Mouse (Mus musculus) megakaryocyte, embryonic 14.5 days (primary cell): ENCODE results near the gene Vps45. TPM values are rescaled to one million over a fixed set of nuclear protein-coding genes. Genes with fewer than 3 reads are reported as not detected.

Experiments used
- H3K27me3 ChIP-seq: replicated peaks from 2 replicates; pipeline ENCODE3; 2012; ENCODE audit warnings: inconsistent platforms
- H3K36me3 ChIP-seq: replicated peaks from 2 replicates; pipeline ENCODE3; 2012; ENCODE audit warnings: low read length, inconsistent platforms, mixed read lengths
- H3K4me1 ChIP-seq: 2 replicates; pipeline ENCODE4 v1.6.1; 2012; ENCODE audit warnings: inconsistent platforms
- H3K4me3 ChIP-seq: replicated peaks from 2 replicates; pipeline ENCODE3; 2012; ENCODE audit warnings: moderate library complexity, mild to moderate bottlenecking, inconsistent platforms
- H3K9me3 ChIP-seq: 2 replicates; pipeline ENCODE4 v1.6.1; 2012; ENCODE audit warnings: inconsistent platforms
- FLI1 ChIP-seq: IDR thresholded peaks from 2 replicates; pipeline ENCODE4 v1.6.1; 2012; ENCODE audit warnings: low read length, inconsistent platforms, mixed read lengths
- GATA1 ChIP-seq: IDR thresholded peaks from 3 replicates; pipeline ENCODE4 v1.6.1; 2012; ENCODE audit warnings: mixed read lengths, low read length, inconsistent platforms, borderline replicate concordance
- polyA plus RNA-seq: library from polyadenylated mRNA; stranded (reverse); fragments of >175 nt; gene quantifications from 2 replicates; pipeline ENCODE4 v1.2.3, GENCODE M21; 2012; ENCODE audit warnings: low replicate concordance; ENCODE audit not compliant: insufficient read depth

The Vps45 gene
- polyA plus RNA-seq, 1 experiment, result 19.4 TPM

- TF ChIP-seq FLI1 (no peak), GATA1 (no peak)
- H3K27me3 ChIP-seq, result peaks cover 2% of the 10 kb centered on the region
- H3K4me1 ChIP-seq, result peaks cover 37% of the 10 kb centered on the region
- no peak overlapping the region for H3K4me3 ChIP-seq
- no peaks in the 10 kb centered on the region for H3K9me3 ChIP-seq
- H3K36me3 ChIP-seq, result no peaks in the 10 kb centered on the region
These were observed 35.2 kb upstream of the Vps45 start for GRCm38 (mm10) chr3:96093509-96093908.

GRCm38 (mm10) chr3:96091966-96092365, 33.7 kb upstream of the Vps45 start:
- no peaks in the 10 kb centered on the region for H3K9me3 ChIP-seq
- H3K4me3 ChIP-seq, result no peak overlapping the region
- peaks cover 43% of the 10 kb centered on the region for H3K4me1 ChIP-seq
- TF ChIP-seq FLI1 (no peak), GATA1 (no peak)
- peaks cover 2% of the 10 kb centered on the region for H3K27me3 ChIP-seq
- no peaks in the 10 kb centered on the region for H3K36me3 ChIP-seq

GRCm38 (mm10) chr3:96091146-96091545, 32.9 kb upstream of the Vps45 start:
- peaks cover 51% of the 10 kb centered on the region for H3K4me1 ChIP-seq
- no peaks in the 10 kb centered on the region for H3K9me3 ChIP-seq
- peaks cover 2% of the 10 kb centered on the region for H3K27me3 ChIP-seq
- no peak for TF ChIP-seq GATA1
- TF ChIP-seq FLI1, result no peak
- no peaks in the 10 kb centered on the region for H3K36me3 ChIP-seq
- H3K4me3 ChIP-seq, result no peak overlapping the region

- Histone ChIP-seq H3K4me1 (peaks cover 60% of the 10 kb centered on the region), H3K9me3 (no peaks in the 10 kb centered on the region), H3K27me3 (peaks cover 2% of the 10 kb centered on the region), H3K36me3 (no peaks in the 10 kb centered on the region), H3K4me3 (no peak overlapping the region)
- no peak for TF ChIP-seq FLI1
These were observed 31.7 kb upstream of the Vps45 start for GRCm38 (mm10) chr3:96089882-96090489.

GRCm38 (mm10) chr3:96087801-96088200, 29.5 kb upstream of the Vps45 start:
- H3K27me3 ChIP-seq, result no peaks in the 10 kb centered on the region
- peaks cover 3% of the 10 kb centered on the region for H3K36me3 ChIP-seq
- TF ChIP-seq GATA1 (no peak), FLI1 (no peak)
- peaks cover 73% of the 10 kb centered on the region for H3K4me1 ChIP-seq
- H3K4me3 ChIP-seq, result peak overlapping the region; percentile 47
- no peaks in the 10 kb centered on the region for H3K9me3 ChIP-seq

- H3K27me3 ChIP-seq, result no peaks in the 10 kb centered on the region
- peaks cover 3% of the 10 kb centered on the region for H3K36me3 ChIP-seq
- H3K4me1 ChIP-seq, result peaks cover 79% of the 10 kb centered on the region
- H3K9me3 ChIP-seq, result no peaks in the 10 kb centered on the region
- H3K4me3 ChIP-seq, result no peak overlapping the region
- no peak for TF ChIP-seq GATA1
- no peak for TF ChIP-seq FLI1
These were observed 29.0 kb upstream of the Vps45 start for GRCm38 (mm10) chr3:96087219-96087618.

- TF ChIP-seq FLI1, result no peak
- no peak for TF ChIP-seq GATA1
- peaks cover 91% of the 10 kb centered on the region for H3K4me1 ChIP-seq
- H3K4me3 ChIP-seq, result no peak overlapping the region
- H3K27me3 ChIP-seq, result no peaks in the 10 kb centered on the region
- peaks cover 3% of the 10 kb centered on the region for H3K36me3 ChIP-seq
- H3K9me3 ChIP-seq, result no peaks in the 10 kb centered on the region
These were observed 26.0 kb upstream of the Vps45 start for GRCm38 (mm10) chr3:96084146-96084755.

- H3K4me3 ChIP-seq, result peak overlapping the region; percentile 59
- TF ChIP-seq GATA1, result no peak
- TF ChIP-seq FLI1, result no peak
- H3K9me3 ChIP-seq, result no peaks in the 10 kb centered on the region
- no peaks in the 10 kb centered on the region for H3K27me3 ChIP-seq
- peaks cover 3% of the 10 kb centered on the region for H3K36me3 ChIP-seq
- peaks cover 94% of the 10 kb centered on the region for H3K4me1 ChIP-seq
These were observed 24.6 kb upstream of the Vps45 start for GRCm38 (mm10) chr3:96082714-96083508.

- Histone ChIP-seq H3K9me3 (no peaks in the 10 kb centered on the region), H3K4me3 (peak overlapping the region; percentile 54), H3K36me3 (peaks cover 3% of the 10 kb centered on the region), H3K27me3 (no peaks in the 10 kb centered on the region), H3K4me1 (peaks cover 93% of the 10 kb centered on the region)
- TF ChIP-seq FLI1 (no peak), GATA1 (no peak)
These were observed 23.8 kb upstream of the Vps45 start for GRCm38 (mm10) chr3:96082100-96082499.

GRCm38 (mm10) chr3:96081650-96082049, 23.4 kb upstream of the Vps45 start:
- Histone ChIP-seq H3K4me3 (peak overlapping the region; percentile 38), H3K27me3 (no peaks in the 10 kb centered on the region), H3K36me3 (peaks cover 3% of the 10 kb centered on the region), H3K4me1 (peaks cover 93% of the 10 kb centered on the region), H3K9me3 (no peaks in the 10 kb centered on the region)
- TF ChIP-seq FLI1, result no peak
- no peak for TF ChIP-seq GATA1
